8 mouse cellular contexts compared by ENCODE assay signal in the genomic region with DNA sequence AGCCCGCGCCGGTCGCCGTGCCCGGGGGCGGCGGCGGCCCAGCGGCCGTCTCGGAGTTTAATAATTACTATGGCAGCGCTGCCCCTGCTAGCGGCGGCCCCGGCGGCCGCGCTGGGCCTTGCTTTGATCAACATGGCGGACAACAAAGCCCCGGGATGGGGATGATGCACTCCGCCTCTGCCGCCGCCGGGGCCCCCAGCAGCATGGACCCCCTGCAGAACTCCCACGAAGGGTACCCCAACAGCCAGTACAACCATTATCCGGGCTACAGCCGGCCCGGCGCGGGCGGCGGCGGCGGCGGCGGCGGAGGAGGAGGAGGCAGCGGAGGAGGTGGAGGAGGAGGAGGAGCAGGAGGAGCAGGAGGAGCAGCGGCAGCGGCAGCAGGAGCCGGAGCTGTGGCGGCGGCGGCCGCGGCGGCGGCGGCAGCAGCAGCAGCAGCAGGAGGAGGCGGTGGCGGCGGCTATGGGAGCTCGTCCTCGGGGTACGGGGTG. TPM values are rescaled to one million over a fixed set of nuclear protein-coding genes. Genes with fewer than 3 reads are reported as not detected.
DNase-seq lines count a peak whose midpoint lies in the region; ATAC-seq and TF ChIP-seq lines count a peak whose summit lies in the region.

No protein-coding gene starts in this region.

- TF ChIP-seq EP300 in heart, adult 2 months (IDR thresholded peaks at IDR 0.05; ENCODE audit: insufficient read depth, low read depth, low read length) = no peak

- H3K79me2 ChIP-seq in heart, adult 2 months (replicated peaks; ENCODE audit: control insufficient read depth, insufficient read depth, low read length) = peaks cover 1% of the 10 kb centered on the region; the same call in 1 of the 2 replicates

- intact Hi-C loops in heart, adult 2 months (cut with DNase I) = loop anchor here (5.0 kb wide), 2 partner anchors 37 to 122 kb away; no protein-coding TSS in a partner anchor

- H3K4me2 ChIP-seq in embryonic facial prominence, embryonic 13.5 days = peak overlapping the region; percentile 75
- H3K4me2 ChIP-seq in midbrain, postnatal 0 days (ENCODE audit: low read depth, low read length, poor library complexity, severe bottlenecking) = peak overlapping the region; percentile 76
- H3K4me2 ChIP-seq in stomach, embryonic 14.5 days (replicated peaks; ENCODE audit: low read depth, low read length) = peak overlapping the region; percentile 78

- peak overlapping the region; percentile 100 for H3K9ac ChIP-seq in embryonic facial prominence, embryonic 13.5 days
- peak overlapping the region; percentile 100 for H3K9ac ChIP-seq in heart, adult 2 months (ENCODE audit: low read depth, low read length)
- peak overlapping the region; percentile 99 for H3K9ac ChIP-seq in midbrain, postnatal 0 days (replicated peaks; ENCODE audit: low read length, poor library complexity, severe bottlenecking)
- peak overlapping the region; percentile 96 for H3K9ac ChIP-seq in stomach, embryonic 14.5 days (replicated peaks; ENCODE audit: low read depth, low read length)

- WGBS in embryonic facial prominence, embryonic 13.5 days = under 1% methylated on average over 38 of the region's 56 CpGs
- WGBS in heart, adult 2 months = under 1% methylated on average over 41 of the region's 56 CpGs
- under 1% methylated on average over 47 of the region's 56 CpGs for WGBS in kidney, adult 2 months
- 0% methylated on average over 11 of the region's 56 CpGs for WGBS in midbrain, postnatal 0 days
- WGBS in stomach, embryonic 14.5 days = under 1% methylated on average over 44 of the region's 56 CpGs

- H3K36me3 ChIP-seq in embryonic facial prominence, embryonic 13.5 days = no peaks in the 10 kb centered on the region
- H3K36me3 ChIP-seq in heart, adult 2 months (ENCODE audit: control insufficient read depth, insufficient read depth, low read length) = peaks cover 15% of the 10 kb centered on the region
- H3K36me3 ChIP-seq in kidney, adult 2 months (ENCODE audit: control insufficient read depth, insufficient read depth, low read length) = no peaks in the 10 kb centered on the region
- H3K36me3 ChIP-seq in midbrain, postnatal 0 days (ENCODE audit: insufficient read depth, low read length) = no peaks in the 10 kb centered on the region
- no peaks in the 10 kb centered on the region for H3K36me3 ChIP-seq in stomach, embryonic 14.5 days (ENCODE audit: control insufficient read depth, insufficient read depth, low read length)

- peak overlapping the region; percentile 100 for H3K27ac ChIP-seq in embryonic facial prominence, embryonic 13.5 days
- peak overlapping the region; percentile 97 for H3K27ac ChIP-seq in heart, adult 2 months
- peak overlapping the region; percentile 95 for H3K27ac ChIP-seq in kidney, adult 2 months (ENCODE audit: insufficient read depth, low read depth, low read length)
- peak overlapping the region; percentile 100 for H3K27ac ChIP-seq in midbrain, postnatal 0 days (ENCODE audit: low read depth, low read length)
- peak overlapping the region; percentile 100 for H3K27ac ChIP-seq in stomach, embryonic 14.5 days (ENCODE audit: low read length)

- DNase-seq in 3134 (ENCODE audit: extremely low read depth, insufficient read length, low spot score) (peak; percentile 76), liver (peak; percentile 85)
- peak; percentile 92 for DNase-seq in adrenal gland, adult 2 months
- peak; percentile 88 for DNase-seq in heart, adult 2 months
- peak; percentile 87 for DNase-seq in kidney, adult 2 months
- peak; percentile 75 for DNase-seq in midbrain, postnatal 0 days (ENCODE audit: low spot score)

- peak overlapping the region; percentile 94 for H3K4me3 ChIP-seq in embryonic facial prominence, embryonic 13.5 days
- H3K4me3 ChIP-seq in heart, adult 2 months = peak overlapping the region; percentile 74
- peak overlapping the region; percentile 81 for H3K4me3 ChIP-seq in kidney, adult 2 months (ENCODE audit: insufficient read depth, low read depth, low read length)
- H3K4me3 ChIP-seq in midbrain, postnatal 0 days (ENCODE audit: low read depth, low read length) = peak overlapping the region; percentile 95
- H3K4me3 ChIP-seq in stomach, embryonic 14.5 days (ENCODE audit: low read depth, low read length) = peak overlapping the region; percentile 96

- ATAC-seq in embryonic facial prominence, embryonic 13.5 days (ENCODE audit: insufficient number of reproducible peaks, insufficient read depth, low FRiP score, low TSS enrichment, low read depth) = peak; percentile 26; the same call in 1 of the 2 replicates
- ATAC-seq in midbrain, postnatal 0 days (ENCODE audit: low FRiP score) = peak; percentile 53
- ATAC-seq in stomach, embryonic 14.5 days (ENCODE audit: insufficient number of reproducible peaks, insufficient read depth, low FRiP score, low read depth) = peak; percentile 26

- no peak for TF ChIP-seq CTCF in heart, adult 2 months (IDR thresholded peaks at IDR 0.05)
- no peak for TF ChIP-seq CTCF in kidney, adult 2 months (conservative IDR thresholded peaks at IDR 0.05; ENCODE audit: insufficient read depth, insufficient read length, low read depth, low read length)
- TF ChIP-seq CTCF in midbrain, postnatal 0 days (IDR thresholded peaks at IDR 0.05) = no peak

- peak; percentile 44; the same call in 1 of the 2 replicates for TF ChIP-seq POLR2A in heart, adult 2 months (IDR thresholded peaks at IDR 0.05; ENCODE audit: insufficient read depth, low read depth, low read length)
- TF ChIP-seq POLR2A in kidney, adult 2 months (IDR thresholded peaks at IDR 0.05; ENCODE audit: low read depth, low read length) = peak; percentile 18

- H3K9me3 ChIP-seq in embryonic facial prominence, embryonic 13.5 days = no peaks in the 10 kb centered on the region
- H3K9me3 ChIP-seq in midbrain, postnatal 0 days (ENCODE audit: low read length) = no peaks in the 10 kb centered on the region
- H3K9me3 ChIP-seq in stomach, embryonic 14.5 days (ENCODE audit: control insufficient read depth, low read depth, low read length) = no peaks in the 10 kb centered on the region

- H3K4me1 ChIP-seq in embryonic facial prominence, embryonic 13.5 days = peaks cover 22% of the 10 kb centered on the region
- peaks cover 3% of the 10 kb centered on the region for H3K4me1 ChIP-seq in heart, adult 2 months (ENCODE audit: control insufficient read depth, insufficient read depth, low read length)
- peaks cover 13% of the 10 kb centered on the region for H3K4me1 ChIP-seq in kidney, adult 2 months (ENCODE audit: control insufficient read depth, insufficient read depth, low read length)
- H3K4me1 ChIP-seq in midbrain, postnatal 0 days (ENCODE audit: insufficient read depth, low read length) = 0 out of 2 replicates have a peak, but pooled peaks cover 3% of the 10 kb centered on the region
- H3K4me1 ChIP-seq in stomach, embryonic 14.5 days (ENCODE audit: control insufficient read depth, insufficient read depth, low read length) = peaks cover 14% of the 10 kb centered on the region; the same call in 1 of the 2 replicates

- H3K27me3 ChIP-seq in embryonic facial prominence, embryonic 13.5 days = no peaks in the 10 kb centered on the region
- no peaks in the 10 kb centered on the region for H3K27me3 ChIP-seq in heart, adult 2 months (ENCODE audit: control insufficient read depth, insufficient read depth, low read length)
- H3K27me3 ChIP-seq in kidney, adult 2 months (replicated peaks; ENCODE audit: control insufficient read depth, insufficient read depth, low read length) = no peaks in the 10 kb centered on the region; the same call in 1 of the 2 replicates
- no peaks in the 10 kb centered on the region for H3K27me3 ChIP-seq in midbrain, postnatal 0 days (ENCODE audit: insufficient read depth, low read length)
- H3K27me3 ChIP-seq in stomach, embryonic 14.5 days (ENCODE audit: control insufficient read depth, insufficient read depth, low read length) = no peaks in the 10 kb centered on the region

RNA-seq across cellular contexts. Expression of gene Arid1b, which starts 1.5 kb away (rescaled TPM):
- 10 to 100 TPM; 52.1 to 83.8 TPM for total RNA-seq in adrenal gland, adult 2 months (2021)
- 130 and 174 TPM in 2 replicates for polyA plus RNA-seq in adrenal gland, adult 2 months (2012; rRNA removed)
- polyA plus RNA-seq in embryonic facial prominence, embryonic 13.5 days (2015; fragmentation: Nextera tagmentation; extraction: Ambion mirVana) = 13.0 and 14.1 TPM in 2 replicates
- 10 to 100 TPM; 26.8 to 27.8 TPM for total RNA-seq in heart, adult 2 months (2021)
- 11.1 and 11.8 TPM in 2 replicates for polyA plus RNA-seq in heart, adult 2 months (2012; rRNA removed)
- polyA plus RNA-seq in kidney, adult 2 months (2012; rRNA removed) = 20.6 and 22.0 TPM in 2 replicates
- 62.0 and 73.3 TPM in 2 replicates for total RNA-seq in midbrain, postnatal 0 days (2014; rRNA removed)
- 10.1 and 11.9 TPM in 2 replicates for polyA plus RNA-seq in midbrain, postnatal 0 days (2015; fragmentation: Nextera tagmentation; extraction: Ambion mirVana)
- polyA plus RNA-seq in stomach, embryonic 14.5 days (2014; fragmentation: Nextera tagmentation; extraction: Ambion mirVana) = 21.0 and 22.6 TPM in 2 replicates

Comparison
In these comparisons a context has a peak if more than half of its experiments do, and no peak if none do; other contexts are left out.
1. Peak in every context shown above with its lines: DNase-seq, ATAC-seq, H3K4me3 ChIP-seq and H3K27ac ChIP-seq.